In the genomic region with DNA sequence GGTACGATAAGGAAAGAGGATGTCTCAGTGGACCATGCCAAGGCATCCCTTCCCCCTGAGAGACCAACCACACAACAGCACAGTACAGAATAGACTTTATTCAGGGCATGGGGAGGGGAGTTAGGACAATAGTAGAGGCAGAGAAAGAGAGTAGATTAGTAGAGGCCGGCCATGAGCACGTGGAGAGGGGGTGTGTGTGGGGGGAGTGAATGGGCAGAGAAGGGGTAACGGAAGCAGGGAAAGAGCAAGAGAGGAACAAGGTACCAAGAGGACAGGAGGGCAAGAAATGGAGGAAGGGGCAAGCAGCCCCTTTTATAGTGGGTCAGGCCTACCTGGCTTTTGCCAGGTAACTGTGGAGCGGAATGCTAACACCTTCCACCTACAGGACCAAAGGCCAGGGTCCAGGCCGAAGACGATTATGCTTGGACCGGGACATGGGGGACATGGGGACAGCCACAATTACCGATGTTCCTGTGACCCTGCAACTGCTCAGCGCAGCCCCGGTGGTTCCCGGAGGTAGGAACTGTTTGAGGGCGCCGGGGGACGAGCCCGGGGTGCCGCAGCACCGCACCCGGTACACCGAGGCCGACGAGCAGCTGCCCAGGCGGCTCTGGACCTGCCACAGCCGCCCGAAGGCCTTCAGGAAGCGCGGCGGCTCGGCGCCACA, we compare ENCODE assay signal across 8 mouse cellular contexts. TPM values are rescaled to one million over a fixed set of nuclear protein-coding genes. Genes with fewer than 3 reads are reported as not detected.
DNase-seq lines count a peak whose midpoint lies in the region; ATAC-seq and TF ChIP-seq lines count a peak whose summit lies in the region.

No protein-coding gene starts in this region.

- H3K4me1 ChIP-seq in lung, adult 2 months (ENCODE audit: control insufficient read depth, insufficient read depth, low read length), result 0 out of 2 replicates have a peak, but pooled peaks cover 2% of the 10 kb centered on the region
- no peaks in the 10 kb centered on the region for H3K4me1 ChIP-seq in embryonic facial prominence, embryonic 12.5 days
- H3K4me1 ChIP-seq in hindbrain, embryonic 14.5 days (replicated peaks; ENCODE audit: control insufficient read depth, insufficient read depth, low read length), result peaks cover 4% of the 10 kb centered on the region; the same call in 1 of the 2 replicates
- peaks cover 7% of the 10 kb centered on the region for H3K4me1 ChIP-seq in midbrain, embryonic 13.5 days (replicated peaks)

- no peaks in the 10 kb centered on the region for H3K36me3 ChIP-seq in embryonic facial prominence, embryonic 12.5 days
- no peaks in the 10 kb centered on the region for H3K36me3 ChIP-seq in hindbrain, embryonic 14.5 days (replicated peaks; ENCODE audit: control insufficient read depth, insufficient read depth)
- H3K36me3 ChIP-seq in midbrain, embryonic 13.5 days, result no peaks in the 10 kb centered on the region

- peak overlapping the region; percentile 63; the same call in 1 of the 2 replicates for H3K27ac ChIP-seq in embryonic facial prominence, embryonic 12.5 days
- peak overlapping the region; percentile 57; the same call in 1 of the 2 replicates for H3K27ac ChIP-seq in hindbrain, embryonic 14.5 days
- H3K27ac ChIP-seq in midbrain, embryonic 13.5 days, result 0 out of 2 replicates have a peak overlapping the region, but pooled peaks have one; percentile 51

- H3K4me2 ChIP-seq in embryonic facial prominence, embryonic 12.5 days (replicated peaks), result peak overlapping the region; percentile 78
- H3K4me2 ChIP-seq in hindbrain, embryonic 14.5 days (replicated peaks), result peak overlapping the region; percentile 92
- H3K4me2 ChIP-seq in midbrain, embryonic 13.5 days (replicated peaks), result peak overlapping the region; percentile 75

- ATAC-seq in embryonic facial prominence, embryonic 12.5 days (ENCODE audit: insufficient number of reproducible peaks, insufficient read depth, low FRiP score, low TSS enrichment), result peak; percentile 41; the same call in 1 of the 2 replicates
- ATAC-seq in hindbrain, embryonic 14.5 days (ENCODE audit: low FRiP score), result no peak
- peak; percentile 96 for ATAC-seq in midbrain, embryonic 13.5 days

- no peak for TF ChIP-seq CTCF in lung, adult 2 months (IDR thresholded peaks at IDR 0.05; ENCODE audit: insufficient read depth, low read length)

- peak overlapping the region; percentile 69 for H3K4me3 ChIP-seq in lung, adult 2 months (replicated peaks; ENCODE audit: extremely low read depth, low read depth, low read length)
- H3K4me3 ChIP-seq in embryonic facial prominence, embryonic 12.5 days, result peak overlapping the region; percentile 80
- H3K4me3 ChIP-seq in hindbrain, embryonic 14.5 days (replicated peaks; ENCODE audit: low read length), result peak overlapping the region; percentile 74
- H3K4me3 ChIP-seq in midbrain, embryonic 13.5 days (replicated peaks), result peak overlapping the region; percentile 58

- WGBS in lung, adult 2 months, result 30% methylated on average over 30 of the region's 30 CpGs
- WGBS in embryonic facial prominence, embryonic 12.5 days, result 26% methylated on average over 30 of the region's 30 CpGs
- 27% methylated on average over 30 of the region's 30 CpGs for WGBS in hindbrain, embryonic 14.5 days
- 20% methylated on average over 30 of the region's 30 CpGs for WGBS in midbrain, embryonic 13.5 days

- no peak for DNase-seq in lung, adult 2 months
- no peak for DNase-seq in lung, postnatal 4 days
- DNase-seq in hindbrain, embryonic 14.5 days (ENCODE audit: low spot score), result no peak
- no peak for DNase-seq in left cerebral cortex, adult 11 months (ENCODE audit: low spot score)
- DNase-seq in embryo, embryonic 10 days (ENCODE audit: low spot score), result no peak
- DNase-seq in thymus, postnatal 25 days, result no peak

- no peaks in the 10 kb centered on the region for H3K9me3 ChIP-seq in embryonic facial prominence, embryonic 12.5 days
- H3K9me3 ChIP-seq in hindbrain, embryonic 14.5 days (ENCODE audit: control insufficient read depth, low read length), result no peaks in the 10 kb centered on the region
- H3K9me3 ChIP-seq in midbrain, embryonic 13.5 days, result no peaks in the 10 kb centered on the region

- no peaks in the 10 kb centered on the region for H3K27me3 ChIP-seq in embryonic facial prominence, embryonic 12.5 days
- 0 out of 2 replicates have a peak, but pooled peaks cover 3% of the 10 kb centered on the region for H3K27me3 ChIP-seq in hindbrain, embryonic 14.5 days (ENCODE audit: control insufficient read depth, insufficient read depth, low read length)
- peaks cover 15% of the 10 kb centered on the region for H3K27me3 ChIP-seq in midbrain, embryonic 13.5 days

- H3K9ac ChIP-seq in embryonic facial prominence, embryonic 12.5 days, result peak overlapping the region; percentile 82
- peak overlapping the region; percentile 74 for H3K9ac ChIP-seq in hindbrain, embryonic 14.5 days
- peak overlapping the region; percentile 76 for H3K9ac ChIP-seq in midbrain, embryonic 13.5 days (replicated peaks)

- no peak for TF ChIP-seq POLR2A in lung, adult 2 months (IDR thresholded peaks at IDR 0.05; ENCODE audit: borderline replicate concordance, extremely low read depth, low read depth, low read length)

RNA-seq across cellular contexts. Expression of a gene that starts 22.1 kb away (rescaled TPM):
- 3.6 and 3.9 TPM in 2 replicates for polyA plus RNA-seq in lung, adult 2 months (2012; rRNA removed)
- polyA plus RNA-seq in embryonic facial prominence, embryonic 12.5 days (2016; fragmentation: Nextera tagmentation; extraction: Ambion mirVana), result 0.14 TPM in 1 of 2 replicates, not detected in the other
- polyA plus RNA-seq in hindbrain, embryonic 14.5 days (2014; fragmentation: Nextera tagmentation; extraction: Ambion mirVana), result 0.08 TPM in 1 of 2 replicates, not detected in the other
- not detected in 2 replicates for polyA plus RNA-seq in midbrain, embryonic 13.5 days (2015; fragmentation: Nextera tagmentation; extraction: Ambion mirVana)

RNA-seq across cellular contexts. Expression of a gene that starts 22.5 kb away (rescaled TPM):
- polyA plus RNA-seq in lung, adult 2 months (2012; rRNA removed), result 0.23 TPM in 1 of 2 replicates, not detected in the other
- not detected in 2 replicates for polyA plus RNA-seq in embryonic facial prominence, embryonic 12.5 days (2016; fragmentation: Nextera tagmentation; extraction: Ambion mirVana)
- not detected in 2 replicates for polyA plus RNA-seq in hindbrain, embryonic 14.5 days (2014; fragmentation: Nextera tagmentation; extraction: Ambion mirVana)
- polyA plus RNA-seq in midbrain, embryonic 13.5 days (2015; fragmentation: Nextera tagmentation; extraction: Ambion mirVana), result not detected in 2 replicates

RNA-seq across cellular contexts. Expression of a gene that starts 39.8 kb away (rescaled TPM):
- 13.0 and 18.3 TPM in 2 replicates for polyA plus RNA-seq in lung, adult 2 months (2012; rRNA removed)
- 8.8 and 9.7 TPM in 2 replicates for polyA plus RNA-seq in embryonic facial prominence, embryonic 12.5 days (2016; fragmentation: Nextera tagmentation; extraction: Ambion mirVana)
- polyA plus RNA-seq in hindbrain, embryonic 14.5 days (2014; fragmentation: Nextera tagmentation; extraction: Ambion mirVana), result 14.4 and 17.2 TPM in 2 replicates
- 7.6 and 8.3 TPM in 2 replicates for polyA plus RNA-seq in midbrain, embryonic 13.5 days (2015; fragmentation: Nextera tagmentation; extraction: Ambion mirVana)

RNA-seq across cellular contexts. Expression of a gene that starts 51.1 kb away (rescaled TPM):
- 7.6 and 7.8 TPM in 2 replicates for polyA plus RNA-seq in lung, adult 2 months (2012; rRNA removed)
- polyA plus RNA-seq in embryonic facial prominence, embryonic 12.5 days (2016; fragmentation: Nextera tagmentation; extraction: Ambion mirVana), result 3.2 and 3.4 TPM in 2 replicates
- polyA plus RNA-seq in hindbrain, embryonic 14.5 days (2014; fragmentation: Nextera tagmentation; extraction: Ambion mirVana), result 2.5 and 3.1 TPM in 2 replicates
- polyA plus RNA-seq in midbrain, embryonic 13.5 days (2015; fragmentation: Nextera tagmentation; extraction: Ambion mirVana), result 1.2 and 2.5 TPM in 2 replicates

RNA-seq across cellular contexts. Expression of a gene that starts 53.6 kb away (rescaled TPM):
- not detected in 2 replicates for polyA plus RNA-seq in lung, adult 2 months (2012; rRNA removed)
- polyA plus RNA-seq in embryonic facial prominence, embryonic 12.5 days (2016; fragmentation: Nextera tagmentation; extraction: Ambion mirVana), result 1.0 and 1.1 TPM in 2 replicates
- 0.67 and 1.6 TPM in 2 replicates for polyA plus RNA-seq in hindbrain, embryonic 14.5 days (2014; fragmentation: Nextera tagmentation; extraction: Ambion mirVana)
- polyA plus RNA-seq in midbrain, embryonic 13.5 days (2015; fragmentation: Nextera tagmentation; extraction: Ambion mirVana), result 1.1 and 1.4 TPM in 2 replicates
